Mouse (Mus musculus) myocyte (in vitro differentiated cells): ENCODE measurements around the gene Gm21987.
A peak's percentile ranks its signal among the peaks of the same experiment; 100 is the strongest.

Experiments
- MAX ChIP-seq: IDR thresholded peaks from one replicate; pipeline ENCODE4 v1.6.1; 2011; ENCODE audit warnings: low read depth, mild to moderate bottlenecking, control low read depth
- POLR2A ChIP-seq: IDR thresholded peaks from one replicate; pipeline ENCODE4 v1.6.1; 2011; ENCODE audit warnings: low read depth, mild to moderate bottlenecking, control low read depth, moderate library complexity; ENCODE audit not compliant: insufficient read length
- REST ChIP-seq: IDR thresholded peaks from one replicate; pipeline ENCODE4 v1.6.1; 2011; ENCODE audit warnings: mild to moderate bottlenecking, control low read depth, moderate library complexity; ENCODE audit not compliant: insufficient read depth, insufficient read length
- USF1 ChIP-seq: IDR thresholded peaks from one replicate; pipeline ENCODE4 v1.6.1; 2011; ENCODE audit warnings: low read depth, mild to moderate bottlenecking, control low read depth, moderate library complexity

DNA sequence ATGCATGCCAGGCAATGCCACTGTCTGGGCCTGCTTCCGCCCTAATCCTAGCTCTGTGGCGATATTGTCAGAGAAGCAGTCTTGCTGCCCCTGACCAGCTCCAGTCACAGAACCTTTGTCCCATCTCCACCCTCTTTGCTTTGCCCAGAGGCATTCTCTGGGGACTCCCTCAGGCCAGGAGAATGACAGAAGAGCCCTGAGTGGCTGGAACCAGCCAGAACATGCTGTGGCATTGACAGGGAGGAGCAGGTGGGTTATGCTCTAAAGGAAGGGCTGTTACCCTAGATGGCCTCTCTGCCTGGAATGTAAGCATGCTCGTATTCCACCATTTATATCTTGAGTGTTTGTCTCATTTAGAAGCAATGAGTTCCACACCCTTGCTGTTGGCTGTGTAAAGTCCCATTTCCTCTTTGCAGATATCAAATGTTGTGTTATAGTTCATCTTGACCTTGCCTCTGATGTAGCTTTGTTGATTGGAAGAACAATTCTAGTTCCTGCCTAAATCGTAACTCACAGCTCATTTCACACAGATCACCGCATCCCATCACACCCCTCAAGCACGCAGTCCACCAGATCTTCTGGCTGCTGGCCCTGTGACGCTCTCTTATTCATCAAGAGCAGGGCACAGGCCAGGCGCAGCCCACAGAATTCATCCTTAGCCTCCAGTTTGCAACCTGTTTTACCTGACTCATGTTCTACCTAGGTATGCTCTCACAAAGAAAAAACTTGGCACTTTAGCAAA, 24.0 kb downstream of the Gm21987 start:
- TF ChIP-seq REST (no peak), POLR2A (peak; percentile 46), USF1 (no peak), MAX (no peak)
